Mouse (Mus musculus): ENCODE measurements around the gene Gm9972.
A peak's percentile ranks its signal among the peaks of the same experiment; 100 is the strongest.

Gene Gm9972

DNA sequence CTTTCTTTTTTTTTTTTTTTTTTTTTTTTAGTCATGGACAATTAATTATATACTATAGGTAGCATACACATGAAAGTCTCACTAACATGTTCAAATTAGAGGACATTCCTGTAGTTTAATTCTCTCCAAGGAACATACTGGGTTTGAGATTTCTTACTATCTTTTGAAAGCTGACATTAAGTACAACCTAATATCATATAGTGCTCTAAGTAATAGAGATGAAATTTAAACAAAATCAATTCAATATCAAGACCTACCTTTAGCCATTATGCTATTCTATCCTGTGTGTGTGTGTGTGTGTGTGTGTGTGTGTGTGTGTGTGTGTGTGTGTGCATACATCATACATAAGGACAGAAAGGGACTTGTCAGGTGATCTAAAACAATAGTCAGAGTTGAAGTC is at the start of gene Gm9972:
TSS of gene Gm9972 (plus strand) at position 301 of the 400 bp plus-strand sequence.
- no peak for DNase-seq

DNA sequence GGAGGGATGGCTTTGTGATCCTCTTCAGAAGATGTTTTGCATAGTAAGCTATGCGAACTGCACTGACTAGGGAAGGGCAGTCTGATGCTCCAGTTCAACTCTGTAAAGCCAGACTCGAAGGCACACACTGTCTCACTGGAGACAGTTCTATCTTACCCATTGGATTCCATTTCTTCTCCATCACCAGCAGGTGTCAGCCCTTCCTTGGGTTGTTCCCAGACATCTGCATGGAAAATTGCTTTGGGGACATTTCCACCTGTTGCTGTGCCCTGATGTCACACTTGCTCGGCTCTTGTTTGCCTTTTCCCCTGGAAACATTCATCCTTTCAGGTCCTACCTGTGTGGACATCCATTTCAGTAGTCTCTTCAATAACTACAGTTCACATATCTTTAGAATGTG is 36.4 kb upstream of the Gm9972 start:
- DNase-seq, result peak; percentile 9

DNA sequence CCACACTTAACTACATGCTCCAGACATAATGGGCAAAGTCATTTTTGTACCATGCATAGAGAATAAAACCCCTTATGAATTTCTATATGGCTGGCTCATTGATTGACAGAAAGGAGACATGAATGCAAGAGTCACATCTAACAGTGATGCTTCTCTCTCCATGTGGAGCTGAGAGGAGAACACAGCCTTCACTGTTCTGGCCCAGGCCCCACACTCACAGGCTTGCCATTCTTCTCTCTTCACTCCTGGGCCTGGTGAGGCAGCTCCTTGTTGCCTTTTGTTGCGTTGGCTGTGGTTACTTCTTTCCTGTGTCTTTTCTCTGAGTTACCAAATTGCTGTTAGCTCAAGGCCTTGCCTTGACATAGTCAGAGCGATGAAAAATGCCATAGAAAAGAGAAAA is 23.6 kb upstream of the Gm9972 start:
- no peak for DNase-seq

DNA sequence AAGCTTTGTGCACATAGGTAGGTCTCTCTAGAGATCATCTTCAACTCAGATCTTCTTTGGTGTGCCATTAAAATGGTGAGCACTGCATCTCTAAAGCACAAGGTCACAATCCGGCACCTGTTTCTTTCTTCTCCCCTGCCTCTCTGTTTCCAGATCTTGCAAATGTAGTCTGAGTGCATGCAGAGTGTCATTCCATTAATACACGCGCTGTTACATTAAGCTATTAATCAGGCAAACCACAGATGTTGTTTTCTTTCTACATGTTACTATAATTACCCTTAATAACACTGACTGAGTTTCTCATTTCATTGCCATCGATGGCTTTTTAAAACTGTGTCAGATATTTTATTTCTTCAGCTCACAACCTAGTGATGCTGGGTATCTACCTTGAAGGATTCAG is 22.6 kb upstream of the Gm9972 start:
- DNase-seq, result no peak

DNA sequence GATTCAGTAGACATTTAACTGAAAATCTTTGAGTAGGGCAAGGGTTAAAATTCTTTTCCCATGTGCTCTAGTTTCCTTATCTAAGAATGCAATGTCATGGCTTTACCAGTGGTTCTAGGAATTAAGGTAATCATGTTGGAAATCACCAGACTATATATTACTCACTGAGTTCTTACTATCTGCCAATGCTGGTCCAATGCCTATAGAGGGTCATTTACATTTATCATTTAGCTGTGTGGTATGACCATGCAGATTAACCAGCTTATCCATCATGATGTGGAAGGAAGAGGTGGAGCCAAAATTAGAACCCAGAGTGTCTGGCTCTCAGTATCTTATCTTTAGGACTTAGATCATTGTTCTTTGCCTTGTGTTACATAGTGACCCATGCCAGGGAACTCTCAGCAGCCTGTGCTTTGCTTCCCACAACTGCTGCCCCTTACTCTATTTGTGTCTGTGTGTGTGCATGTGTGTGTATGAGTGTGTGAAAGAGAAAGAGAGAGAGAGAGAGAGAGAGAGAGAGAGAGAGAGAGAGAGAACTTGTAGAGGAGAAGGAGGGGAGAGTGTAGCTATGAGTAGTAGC is 12.3 kb upstream of the Gm9972 start:
- no peak for DNase-seq

DNA sequence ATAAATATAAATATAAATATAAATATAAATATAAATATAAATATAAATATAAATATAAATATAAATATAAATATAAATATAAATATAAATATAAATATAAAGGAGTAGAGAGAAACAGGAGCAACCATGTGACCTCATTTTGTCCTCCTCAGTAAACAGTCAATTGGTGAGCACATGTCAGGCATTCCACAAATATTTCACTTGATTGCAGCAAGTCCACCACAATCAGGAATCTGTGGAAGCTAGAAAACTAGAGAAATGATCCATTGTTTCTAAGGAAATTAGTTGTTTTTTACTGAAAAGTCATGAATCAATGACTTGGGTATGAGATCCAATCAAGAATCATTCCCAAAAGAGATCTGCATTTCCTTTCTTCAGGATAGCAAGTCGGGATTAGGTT is 5.7 kb upstream of the Gm9972 start:
- DNase-seq, result no peak

DNA sequence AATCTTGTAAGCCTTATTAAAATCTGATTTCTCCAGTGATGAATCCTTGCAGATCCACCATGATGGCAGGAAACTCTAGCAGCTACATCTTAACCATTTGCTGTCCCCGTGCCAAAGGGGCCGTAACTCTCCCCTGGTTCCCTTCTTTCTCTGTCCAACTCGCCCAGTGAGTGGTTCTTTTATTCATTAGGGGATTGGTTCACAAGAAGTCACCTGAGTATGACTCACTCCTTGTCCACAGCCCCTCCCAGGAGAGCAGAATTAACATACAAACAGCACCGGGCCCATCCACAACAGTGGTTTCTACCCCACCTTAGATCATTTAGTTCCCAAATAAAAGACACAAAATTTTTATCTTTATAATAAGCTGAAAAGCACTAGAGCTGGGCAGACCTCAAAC is 3.4 kb upstream of the Gm9972 start:
- DNase-seq, result no peak

DNA sequence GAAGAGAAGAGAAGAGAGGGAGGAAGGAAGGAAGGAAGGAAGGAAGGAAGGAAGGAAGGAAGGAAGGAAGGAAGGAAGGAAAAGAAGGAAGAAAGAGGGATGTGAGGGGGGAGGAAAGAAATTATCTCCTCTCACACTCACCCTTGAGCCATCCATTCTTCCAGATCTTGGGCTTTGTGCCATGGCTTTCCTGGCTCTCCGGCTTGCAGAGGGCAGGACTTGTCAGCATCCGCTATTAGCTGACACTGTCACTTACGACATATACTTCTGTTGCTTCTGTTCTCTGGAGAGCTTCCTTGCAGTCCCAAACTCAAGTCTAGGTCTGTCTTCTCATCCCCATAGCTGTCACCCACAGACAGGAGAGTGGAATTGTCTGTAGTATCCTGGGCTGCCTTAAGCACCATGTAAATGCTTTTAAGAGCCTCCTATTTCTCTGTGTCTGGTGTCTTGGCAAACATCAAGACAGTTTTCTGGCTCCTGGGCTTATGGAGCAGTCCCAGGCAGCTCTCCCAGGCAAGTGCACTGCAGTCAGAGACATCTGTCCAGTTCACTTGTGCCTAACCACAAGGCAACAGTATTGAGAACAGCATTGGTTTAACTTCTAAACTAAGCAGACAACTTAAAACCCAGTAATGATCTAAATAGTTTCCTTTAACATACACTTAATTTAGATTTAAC is 10.5 kb downstream of the Gm9972 start:
- DNase-seq, result no peak

DNA sequence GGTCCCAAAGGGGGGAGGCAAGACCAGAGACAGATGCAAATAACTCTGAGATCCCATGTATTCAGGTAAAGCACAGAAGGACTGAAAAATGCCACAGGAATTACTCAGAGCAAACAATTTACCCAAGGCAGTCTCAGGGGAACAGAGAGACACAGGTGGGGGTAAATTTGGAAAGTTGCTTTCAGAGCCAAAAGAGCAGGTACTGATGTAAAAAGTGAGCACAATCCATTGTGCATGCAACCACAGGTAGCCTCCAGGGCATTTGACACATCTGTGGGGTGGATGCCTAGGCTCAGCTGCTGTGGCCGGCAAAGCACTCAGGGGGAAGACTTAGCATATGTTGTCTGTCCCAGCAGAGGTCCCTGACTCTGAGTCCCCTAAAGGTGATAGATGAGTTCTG is 13.8 kb downstream of the Gm9972 start:
- no peak for DNase-seq

DNA sequence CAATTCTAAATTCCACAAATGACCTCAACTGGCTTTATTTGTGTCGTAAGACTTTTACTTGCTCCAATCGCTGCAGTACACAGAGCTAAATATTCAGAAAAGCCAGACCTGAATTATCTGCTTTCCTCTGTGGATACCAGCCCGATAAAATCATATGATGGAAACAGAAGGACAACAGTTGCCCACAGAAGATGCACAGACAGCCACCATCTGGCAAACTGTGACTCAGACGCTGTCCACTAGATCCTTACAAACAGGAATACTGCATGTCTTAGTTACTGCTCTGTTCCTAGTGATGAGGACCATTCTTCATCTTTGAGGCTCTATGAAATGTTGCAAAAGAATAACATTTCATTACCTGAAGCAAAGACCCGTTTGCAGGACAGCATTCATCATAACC is 19.4 kb downstream of the Gm9972 start:
- no peak for DNase-seq

DNA sequence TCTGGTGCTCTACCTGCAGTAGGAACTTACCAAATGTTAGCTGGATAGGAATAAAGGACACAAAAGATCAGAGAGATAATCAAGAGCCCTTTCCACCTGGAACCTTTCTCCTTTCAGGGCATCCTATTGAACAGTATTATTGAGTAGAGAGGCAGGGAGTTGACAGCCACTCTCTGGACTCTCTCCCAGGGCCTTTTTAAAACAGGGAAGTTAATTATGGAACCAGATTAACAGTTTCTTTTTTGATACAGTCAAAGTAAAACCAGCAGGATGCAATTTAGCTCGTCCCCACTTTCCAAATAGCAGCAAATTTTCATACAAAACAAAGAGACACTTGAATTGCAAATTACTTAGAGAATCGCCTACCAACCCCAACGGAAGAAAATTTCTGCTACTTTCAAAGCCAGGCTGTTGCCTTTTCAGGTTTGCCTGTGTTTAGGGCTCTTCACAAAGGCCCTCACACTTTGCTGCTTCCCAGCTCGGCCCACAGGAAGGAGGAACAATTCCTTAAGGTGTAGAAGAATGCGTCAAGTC is 24.0 kb downstream of the Gm9972 start:
- DNase-seq, result no peak

DNA sequence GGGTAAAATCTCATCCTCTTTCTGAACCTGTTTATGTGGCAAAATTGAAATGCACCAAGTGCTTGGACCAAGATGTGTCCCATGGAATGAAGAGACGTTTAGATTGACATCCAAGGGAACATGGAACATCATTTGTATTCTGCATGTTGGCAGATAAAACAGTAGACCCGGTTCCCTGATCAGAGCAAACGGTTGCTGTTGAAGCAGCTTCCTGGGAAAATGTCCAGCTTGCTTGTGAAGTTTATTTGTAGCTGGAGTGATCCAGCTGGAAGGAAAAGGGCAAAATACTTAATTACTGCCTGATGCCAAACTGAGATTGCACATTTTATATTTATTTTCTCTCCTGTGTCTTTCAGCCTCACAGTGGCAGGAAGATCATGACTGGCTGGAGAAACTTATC is 26.7 kb downstream of the Gm9972 start:
- DNase-seq, result peak; percentile 0

DNA sequence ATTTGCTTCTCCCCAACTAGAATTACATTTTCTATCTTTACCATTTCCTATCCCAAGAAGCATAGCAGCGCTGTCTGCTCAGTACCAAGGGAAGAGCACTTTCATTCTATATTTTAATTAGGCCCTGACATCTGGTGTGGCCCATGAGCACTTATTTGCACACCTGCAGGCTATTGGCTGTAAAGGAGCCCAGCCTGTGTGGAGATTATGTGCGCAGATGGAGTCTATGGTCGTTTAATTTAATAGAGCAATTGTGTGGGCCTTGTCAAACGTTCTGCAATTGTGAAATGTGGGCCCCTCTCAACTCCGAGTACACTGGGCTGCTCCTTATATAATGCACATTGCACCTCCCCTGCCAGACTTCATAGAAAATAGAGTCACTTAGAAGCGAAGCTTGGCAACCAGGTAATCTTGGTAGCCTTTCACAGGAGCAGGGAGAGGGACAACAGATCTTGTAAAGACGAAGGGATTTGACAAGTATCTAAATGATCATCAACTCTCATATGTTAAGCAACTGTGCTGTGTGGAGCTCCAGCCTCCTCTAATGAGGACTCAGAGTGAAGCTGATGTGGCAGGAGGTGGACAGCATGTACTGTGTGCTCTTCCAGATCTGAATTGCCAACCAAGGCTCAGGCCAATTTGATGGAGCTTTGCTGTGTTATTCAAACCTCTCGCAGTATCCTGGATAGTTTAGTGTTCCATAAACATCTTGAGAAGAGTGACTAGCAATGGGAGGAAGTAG is 50.9 kb downstream of the Gm9972 start:
- DNase-seq, result no peak

Measured in lung, postnatal 36 days (tissue).